Mouse (Mus musculus): Measurements from ENCODE around the gene Ccdc162. TPM values are rescaled to one million over a fixed set of nuclear protein-coding genes. Genes with fewer than 3 reads are reported as not detected.
"Not testable (repeated sequence)": the region's sequence is repeated elsewhere in the genome, so short reads cannot be mapped to it uniquely, and the experiment has no call there.

Ccdc162 gene
- polyA plus RNA-seq, 1 experiment from 2014 or later: 0.85 TPM

- under 1% methylated on average over 68 of the region's 69 CpGs for WGBS
- peak; percentile 95 for ATAC-seq (ENCODE audit: low read depth)
- H3K9me3 ChIP-seq: no peaks in the 10 kb centered on the region
- H3K36me3 ChIP-seq: 0 out of 2 replicates have a peak, but pooled peaks cover 5% of the 10 kb centered on the region
- peak within 1 kb of the TSS; percentile 97 for H3K27ac ChIP-seq (replicated peaks)
- H3K4me3 ChIP-seq: peak within 1 kb of the TSS; percentile 79
- no peaks in the 10 kb centered on the region for H3K27me3 ChIP-seq
- peak within 1 kb of the TSS; percentile 62 for H3K4me2 ChIP-seq
- peaks cover 32% of the 10 kb centered on the region for H3K4me1 ChIP-seq (replicated peaks)
- H3K9ac ChIP-seq: peak within 1 kb of the TSS; percentile 85
These were observed 197.3 kb downstream of the Ccdc162 start, which contains the start of gene Cd164 for GRCm38 (mm10) chr10:41518981-41519618. Cd164 (plus strand) TSS chr10:41519414.

DNA sequence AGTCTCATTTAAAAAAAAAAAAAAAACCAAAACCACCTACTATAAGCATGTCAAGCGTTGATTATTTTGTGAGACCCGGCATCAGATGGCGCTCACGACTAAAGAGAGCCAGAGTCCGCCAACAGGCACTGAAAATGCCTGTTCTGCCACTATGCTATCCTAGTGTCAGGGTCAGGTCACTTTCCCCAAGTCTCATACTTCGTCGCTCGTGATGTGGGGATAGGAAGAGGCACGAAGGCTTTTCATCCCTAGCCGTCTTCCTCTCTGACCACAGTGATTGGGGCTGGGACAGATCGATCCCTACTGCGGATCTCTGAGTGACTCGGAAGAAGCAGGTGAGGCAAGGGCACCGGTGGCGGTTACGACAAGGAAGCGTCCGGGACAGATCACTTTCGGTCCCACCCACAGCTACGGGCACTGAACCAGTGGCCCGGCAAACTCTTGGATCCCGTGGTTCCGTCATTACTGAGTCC lies 197.9 kb downstream of the Ccdc162 start:
- Histone ChIP-seq H3K36me3 (0 out of 2 replicates have a peak, but pooled peaks cover 5% of the 10 kb centered on the region), H3K4me3 (peak overlapping the region; percentile 79), H3K27me3 (no peaks in the 10 kb centered on the region), H3K4me2 (peak overlapping the region; percentile 62), H3K9ac (peak overlapping the region; percentile 85), H3K4me1 (replicated peaks) (peaks cover 31% of the 10 kb centered on the region), H3K27ac (replicated peaks) (peak overlapping the region; percentile 97), H3K9me3 (no peaks in the 10 kb centered on the region)
- WGBS: under 1% methylated on average over 23 of the region's 23 CpGs
- ATAC-seq (ENCODE audit: low read depth): peak; percentile 76

GRCm38 (mm10) chr10:41514921-41515320 lies 201.5 kb downstream of the Ccdc162 start:
- no peaks in the 10 kb centered on the region for H3K4me1 ChIP-seq (replicated peaks)

GRCm38 (mm10) chr10:41514301-41514700 lies 202.1 kb downstream of the Ccdc162 start:
- 79% methylated on average over 4 of the region's 4 CpGs for WGBS
- Histone ChIP-seq H3K9ac (no peak overlapping the region), H3K9me3 (no peaks in the 10 kb centered on the region), H3K4me2 (no peak overlapping the region), H3K27ac (replicated peaks) (no peak overlapping the region), H3K4me3 (no peak overlapping the region), H3K4me1 (replicated peaks) (no peaks in the 10 kb centered on the region), H3K27me3 (no peaks in the 10 kb centered on the region), H3K36me3 (no peaks in the 10 kb centered on the region)
- ATAC-seq (ENCODE audit: low read depth): no peak

More at GRCm38 (mm10) chr10:41514921-41515320, 201.5 kb downstream of the Ccdc162 start:
- Histone ChIP-seq H3K27me3 (no peaks in the 10 kb centered on the region), H3K9ac (no peak overlapping the region), H3K4me3 (no peak overlapping the region), H3K36me3 (no peaks in the 10 kb centered on the region), H3K27ac (replicated peaks) (no peak overlapping the region), H3K4me2 (no peak overlapping the region), H3K9me3 (no peaks in the 10 kb centered on the region)
- no peak for ATAC-seq (ENCODE audit: low read depth)

DNA sequence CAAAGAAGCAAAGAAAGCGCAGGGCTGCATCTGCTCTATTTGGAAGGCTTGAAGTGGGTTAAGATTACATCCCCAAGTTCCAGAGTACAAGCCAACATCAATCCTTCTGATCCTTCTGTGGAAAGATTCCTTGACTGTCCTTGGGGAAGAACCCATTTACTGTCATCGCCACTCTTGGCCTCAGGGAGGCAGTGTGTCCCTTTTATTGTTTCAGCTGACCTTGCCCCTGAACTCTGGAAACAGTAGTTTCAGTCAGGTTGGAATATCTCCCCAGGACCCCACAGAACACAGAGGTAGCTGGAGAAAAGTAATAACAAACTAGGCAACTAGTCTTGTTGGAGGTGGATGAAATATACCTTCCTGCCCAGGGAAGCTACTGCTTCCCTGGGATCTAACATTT lies 207.3 kb downstream of the Ccdc162 start:
- no peak overlapping the region for H3K4me3 ChIP-seq

DNA sequence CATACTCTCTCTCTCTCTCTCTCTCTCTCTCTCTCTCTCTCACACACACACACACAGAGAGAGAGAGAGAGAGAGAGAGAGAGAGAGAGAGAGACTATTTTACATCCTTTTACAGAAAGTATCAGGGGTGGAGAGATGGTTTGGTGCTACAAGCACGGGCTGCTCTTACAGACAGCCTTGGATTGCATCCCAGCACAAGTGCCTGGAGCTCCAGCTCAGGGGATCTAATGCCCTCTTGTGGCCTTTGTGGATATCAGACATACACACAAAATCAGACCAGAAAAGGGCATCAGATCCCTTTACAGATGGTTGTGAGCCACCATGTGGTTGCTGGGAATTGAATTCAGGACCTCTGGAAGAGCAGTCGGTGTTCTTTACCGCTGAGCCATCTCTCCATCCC lies 211.0 kb downstream of the Ccdc162 start:
- not testable (repeated sequence) for H3K27me3 ChIP-seq; H3K9me3 ChIP-seq; H3K27ac ChIP-seq (replicated peaks); H3K4me1 ChIP-seq (replicated peaks); H3K36me3 ChIP-seq; H3K9ac ChIP-seq; H3K4me2 ChIP-seq; H3K4me3 ChIP-seq
- 3% methylated on average over 3 of the region's 3 CpGs for WGBS
- ATAC-seq (ENCODE audit: low read depth): peak; percentile 87

More for the DNA sequence above, 207.3 kb downstream of the Ccdc162 start:
- Histone ChIP-seq H3K36me3 (no peaks in the 10 kb centered on the region), H3K4me2 (no peak overlapping the region), H3K4me1 (replicated peaks) (no peaks in the 10 kb centered on the region), H3K27me3 (no peaks in the 10 kb centered on the region), H3K27ac (replicated peaks) (no peak overlapping the region), H3K9ac (no peak overlapping the region), H3K9me3 (no peaks in the 10 kb centered on the region)
- ATAC-seq (ENCODE audit: low read depth): no peak
- WGBS: 33% methylated on average over 2 of the region's 2 CpGs

GRCm38 (mm10) chr10:41504996-41505395 lies 211.4 kb downstream of the Ccdc162 start:
- 93% methylated on average over 1 of the region's 1 CpGs for WGBS
- Histone ChIP-seq H3K27ac (replicated peaks) (no peak overlapping the region), H3K4me1 (replicated peaks) (no peaks in the 10 kb centered on the region), H3K4me2 (no peak overlapping the region), H3K9me3 (no peaks in the 10 kb centered on the region), H3K36me3 (no peaks in the 10 kb centered on the region), H3K4me3 (no peak overlapping the region), H3K9ac (no peak overlapping the region), H3K27me3 (no peaks in the 10 kb centered on the region)
- ATAC-seq (ENCODE audit: low read depth): peak; percentile 43; the same call in 1 of the 2 replicates

DNA sequence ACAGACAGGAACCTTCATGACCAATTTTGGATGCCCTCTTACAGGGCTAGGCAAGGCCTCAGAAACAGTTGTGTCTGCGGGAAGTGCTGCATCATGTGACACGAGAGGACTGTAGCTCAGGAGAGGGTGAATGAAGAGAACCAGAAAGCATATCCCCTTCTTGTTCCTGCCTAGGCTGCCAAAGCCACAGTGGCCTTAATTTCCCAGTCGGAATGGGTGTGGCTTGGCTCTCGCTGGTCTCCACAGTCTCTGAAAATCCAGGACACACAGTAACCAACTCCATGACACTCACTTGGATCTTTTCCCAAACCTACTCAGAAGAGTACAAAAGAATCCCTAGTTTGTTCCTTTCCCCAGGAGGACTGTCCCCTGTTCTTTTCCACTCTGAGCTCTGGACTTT lies 215.5 kb downstream of the Ccdc162 start:
- H3K4me2 ChIP-seq: no peak overlapping the region
- H3K9me3 ChIP-seq: no peaks in the 10 kb centered on the region
- no peak overlapping the region for H3K9ac ChIP-seq
- no peak overlapping the region for H3K27ac ChIP-seq (replicated peaks)
- WGBS: 71% methylated on average over 4 of the region's 4 CpGs
- no peaks in the 10 kb centered on the region for H3K27me3 ChIP-seq
- H3K4me1 ChIP-seq (replicated peaks): no peaks in the 10 kb centered on the region
- no peaks in the 10 kb centered on the region for H3K36me3 ChIP-seq
- no peak for ATAC-seq (ENCODE audit: low read depth)
- H3K4me3 ChIP-seq: no peak overlapping the region

- H3K4me1 ChIP-seq (replicated peaks): peaks cover 22% of the 10 kb centered on the region
- no peak overlapping the region for H3K9ac ChIP-seq
- H3K27me3 ChIP-seq: no peaks in the 10 kb centered on the region; the same call in 1 of the 2 replicates
- no peak overlapping the region for H3K27ac ChIP-seq (replicated peaks)
- peak overlapping the region; percentile 61; the same call in 1 of the 2 replicates for H3K4me3 ChIP-seq
- H3K36me3 ChIP-seq: peaks cover 20% of the 10 kb centered on the region
- ATAC-seq (ENCODE audit: low read depth): no peak
- H3K9me3 ChIP-seq: no peaks in the 10 kb centered on the region
- peak overlapping the region; percentile 96 for H3K4me2 ChIP-seq
- 65% methylated on average over 4 of the region's 4 CpGs for WGBS
These were observed 225.3 kb downstream of the Ccdc162 start for GRCm38 (mm10) chr10:41491111-41491510.

- ATAC-seq (ENCODE audit: low read depth): peak; percentile 66
- peaks cover 26% of the 10 kb centered on the region for H3K36me3 ChIP-seq
- peak overlapping the region; percentile 61 for H3K4me3 ChIP-seq
- peak overlapping the region; percentile 96 for H3K4me2 ChIP-seq
- WGBS: under 1% methylated on average over 29 of the region's 29 CpGs
- H3K9ac ChIP-seq: peak overlapping the region; percentile 77
- H3K4me1 ChIP-seq (replicated peaks): peaks cover 22% of the 10 kb centered on the region
- H3K27me3 ChIP-seq: no peaks in the 10 kb centered on the region; the same call in 1 of the 2 replicates
- H3K9me3 ChIP-seq: no peaks in the 10 kb centered on the region
- H3K27ac ChIP-seq (replicated peaks): no peak overlapping the region
These were observed 225.9 kb downstream of the Ccdc162 start for GRCm38 (mm10) chr10:41490518-41490873.

DNA sequence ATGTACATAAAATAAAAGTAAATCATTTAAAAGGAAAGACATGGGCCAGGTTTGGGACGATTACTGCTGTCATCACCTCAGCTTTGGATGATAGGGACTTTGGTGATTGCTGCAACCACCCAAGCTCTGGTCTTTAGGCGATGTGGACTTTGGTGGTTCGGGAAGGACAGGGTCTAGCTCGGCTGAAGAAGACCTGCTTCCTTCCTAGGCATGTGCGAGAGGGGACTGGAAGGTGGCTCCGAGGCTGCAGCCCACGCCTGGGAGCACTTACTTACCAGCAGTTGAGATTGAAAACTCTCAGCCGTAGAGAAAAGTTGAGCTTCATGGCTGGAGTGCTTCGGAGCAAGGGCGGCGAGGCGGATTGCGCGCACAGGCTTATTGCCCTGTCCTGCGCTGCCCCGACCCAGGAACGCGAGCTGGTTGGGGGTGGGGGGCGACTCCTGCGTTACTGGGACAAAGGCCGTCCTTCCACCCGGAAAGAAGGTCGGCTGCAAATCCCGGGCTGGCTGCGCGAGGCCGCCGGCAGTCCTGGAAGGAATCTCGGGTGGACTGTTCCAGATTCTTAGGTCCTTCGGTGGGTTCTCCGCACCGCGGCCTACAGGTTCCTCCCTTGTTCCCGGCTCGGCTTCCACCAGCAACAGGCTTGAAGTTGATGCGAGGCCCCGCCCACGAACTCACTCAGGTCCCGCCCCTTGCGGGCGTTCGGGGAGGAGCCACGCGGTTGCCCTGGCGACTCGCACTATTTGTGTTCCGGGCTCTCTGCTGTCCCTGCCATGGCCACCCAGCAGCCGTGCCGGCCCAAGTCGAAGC lies 226.5 kb downstream of the Ccdc162 start, which contains the start of the genes Smpd2 and Ppil6:
Gene Smpd2, minus strand, starts transcription at position 662 of the 810 bp plus-strand sequence.
Gene Ppil6, plus strand, starts transcription at position 732 of the 810 bp plus-strand sequence.
- peak; percentile 97 for ATAC-seq (ENCODE audit: low read depth)
- Histone ChIP-seq H3K9me3 (no peaks in the 10 kb centered on the region), H3K4me2 (peak within 1 kb of the TSS; percentile 96), H3K4me3 (peak within 1 kb of the TSS; percentile 61), H3K27me3 (no peaks in the 10 kb centered on the region; the same call in 1 of the 2 replicates), H3K4me1 (replicated peaks) (peaks cover 22% of the 10 kb centered on the region), H3K36me3 (peaks cover 32% of the 10 kb centered on the region), H3K27ac (replicated peaks) (no peak within 1 kb of the TSS), H3K9ac (peak within 1 kb of the TSS; percentile 77)
- WGBS: 2% methylated on average over 50 of the region's 50 CpGs

- Histone ChIP-seq H3K36me3 (peaks cover 38% of the 10 kb centered on the region), H3K9me3 (no peaks in the 10 kb centered on the region), H3K27me3 (no peaks in the 10 kb centered on the region; the same call in 1 of the 2 replicates), H3K4me1 (replicated peaks) (peaks cover 22% of the 10 kb centered on the region), H3K4me2 (peak overlapping the region; percentile 96), H3K4me3 (peak overlapping the region; percentile 61), H3K9ac (peak overlapping the region; percentile 77), H3K27ac (replicated peaks) (no peak overlapping the region)
- peak; percentile 14; the same call in 1 of the 2 replicates for ATAC-seq (ENCODE audit: low read depth)
- 40% methylated on average over 8 of the region's 8 CpGs for WGBS
These were observed 227.1 kb downstream of the Ccdc162 start for GRCm38 (mm10) chr10:41489294-41489693.

Measured in neural tube, embryonic 13.5 days (tissue).